Mouse (Mus musculus): ENCODE data around the gene Sertad3. TPM values are rescaled to one million over a fixed set of nuclear protein-coding genes. Genes with fewer than 3 reads are reported as not detected.
"Not testable (repeated sequence)": the region's sequence is repeated elsewhere in the genome, so short reads cannot be mapped to it uniquely, and the experiment has no call there.

Sertad3 gene
- polyA plus RNA-seq, 1 experiment from 2014 or later: 12.5 TPM

GRCm38 (mm10) chr7:27494659-27495367 is 21.2 kb downstream of the Sertad3 start:
- H3K27me3 ChIP-seq (replicated peaks; ENCODE audit: control insufficient read depth, insufficient read depth, low read length); H3K36me3 ChIP-seq (ENCODE audit: control insufficient read depth, insufficient read depth, low read length); H3K4me3 ChIP-seq (ENCODE audit: low read depth, low read length); ATAC-seq; H3K9me3 ChIP-seq (replicated peaks; ENCODE audit: control insufficient read depth, low read length); H3K9ac ChIP-seq (ENCODE audit: low read length); DNase-seq (ENCODE audit: low spot score); H3K27ac ChIP-seq (ENCODE audit: low read depth, low read length); H3K4me2 ChIP-seq (ENCODE audit: low read length); H3K4me1 ChIP-seq (ENCODE audit: control insufficient read depth, insufficient read depth, low read length): not testable (repeated sequence)
- 80% methylated on average over 9 of the region's 9 CpGs for WGBS

GRCm38 (mm10) chr7:27499036-27499435 is 25.5 kb downstream of the Sertad3 start, which contains the start of gene Prx:
Gene Prx (plus strand): TSS chr7:27499324.
- H3K9ac ChIP-seq (ENCODE audit: low read length): no peak within 1 kb of the TSS
- H3K27me3 ChIP-seq (replicated peaks; ENCODE audit: control insufficient read depth, insufficient read depth, low read length): no peaks in the 10 kb centered on the region
- WGBS: 51% methylated on average over 3 of the region's 3 CpGs
- H3K27ac ChIP-seq (ENCODE audit: low read depth, low read length): no peak within 1 kb of the TSS
- DNase-seq (ENCODE audit: low spot score) (no peak), ATAC-seq (no peak)
- no peaks in the 10 kb centered on the region for H3K4me1 ChIP-seq (ENCODE audit: control insufficient read depth, insufficient read depth, low read length)
- no peak within 1 kb of the TSS for H3K4me3 ChIP-seq (ENCODE audit: low read depth, low read length)
- no peaks in the 10 kb centered on the region for H3K36me3 ChIP-seq (ENCODE audit: control insufficient read depth, insufficient read depth, low read length)
- no peak within 1 kb of the TSS for H3K4me2 ChIP-seq (ENCODE audit: low read length)
- no peaks in the 10 kb centered on the region for H3K9me3 ChIP-seq (replicated peaks; ENCODE audit: control insufficient read depth, low read length)

- Histone ChIP-seq H3K4me2 (ENCODE audit: low read length) (no peak overlapping the region), H3K27ac (ENCODE audit: low read depth, low read length) (no peak overlapping the region), H3K27me3 (replicated peaks; ENCODE audit: control insufficient read depth, insufficient read depth, low read length) (no peaks in the 10 kb centered on the region), H3K4me1 (ENCODE audit: control insufficient read depth, insufficient read depth, low read length) (no peaks in the 10 kb centered on the region), H3K9me3 (replicated peaks; ENCODE audit: control insufficient read depth, low read length) (no peaks in the 10 kb centered on the region), H3K9ac (ENCODE audit: low read length) (no peak overlapping the region), H3K4me3 (ENCODE audit: low read depth, low read length) (no peak overlapping the region), H3K36me3 (ENCODE audit: control insufficient read depth, insufficient read depth, low read length) (no peaks in the 10 kb centered on the region)
- DNase-seq (ENCODE audit: low spot score) (no peak), ATAC-seq (no peak)
- WGBS: 85% methylated on average over 4 of the region's 4 CpGs
These were observed 28.1 kb downstream of the Sertad3 start for GRCm38 (mm10) chr7:27501620-27502019.

GRCm38 (mm10) chr7:27506765-27507370 is 33.3 kb downstream of the Sertad3 start:
- no peak overlapping the region for H3K9ac ChIP-seq (ENCODE audit: low read length)

GRCm38 (mm10) chr7:27507711-27508647 is 34.4 kb downstream of the Sertad3 start:
- peak overlapping the region; percentile 92 for H3K27ac ChIP-seq (ENCODE audit: low read depth, low read length)
- under 1% methylated on average over 54 of the region's 54 CpGs for WGBS
- peak overlapping the region; percentile 47 for H3K4me3 ChIP-seq (ENCODE audit: low read depth, low read length)
- DNase-seq (ENCODE audit: low spot score): peak; percentile 96
- peak; percentile 93 for ATAC-seq
- H3K36me3 ChIP-seq (ENCODE audit: control insufficient read depth, insufficient read depth, low read length): no peaks in the 10 kb centered on the region
- H3K27me3 ChIP-seq (replicated peaks; ENCODE audit: control insufficient read depth, insufficient read depth, low read length): no peaks in the 10 kb centered on the region
- peak overlapping the region; percentile 63 for H3K4me2 ChIP-seq (ENCODE audit: low read length)
- peak overlapping the region; percentile 66 for H3K9ac ChIP-seq (ENCODE audit: low read length)
- H3K4me1 ChIP-seq (ENCODE audit: control insufficient read depth, insufficient read depth, low read length): peaks cover 5% of the 10 kb centered on the region; the same call in 1 of the 2 replicates
- no peaks in the 10 kb centered on the region for H3K9me3 ChIP-seq (replicated peaks; ENCODE audit: control insufficient read depth, low read length)

More at GRCm38 (mm10) chr7:27506765-27507370, 33.3 kb downstream of the Sertad3 start:
- peak overlapping the region; percentile 63 for H3K4me2 ChIP-seq (ENCODE audit: low read length)
- ATAC-seq (no peak), DNase-seq (ENCODE audit: low spot score) (no peak)
- H3K27ac ChIP-seq (ENCODE audit: low read depth, low read length): no peak overlapping the region
- H3K27me3 ChIP-seq (replicated peaks; ENCODE audit: control insufficient read depth, insufficient read depth, low read length): no peaks in the 10 kb centered on the region
- H3K4me1 ChIP-seq (ENCODE audit: control insufficient read depth, insufficient read depth, low read length): peaks cover 5% of the 10 kb centered on the region; the same call in 1 of the 2 replicates
- no peaks in the 10 kb centered on the region for H3K9me3 ChIP-seq (replicated peaks; ENCODE audit: control insufficient read depth, low read length)
- no peaks in the 10 kb centered on the region for H3K36me3 ChIP-seq (ENCODE audit: control insufficient read depth, insufficient read depth, low read length)
- no peak overlapping the region for H3K4me3 ChIP-seq (ENCODE audit: low read depth, low read length)
- 51% methylated on average over 9 of the region's 9 CpGs for WGBS

GRCm38 (mm10) chr7:27508648-27509005 is 35.1 kb downstream of the Sertad3 start:
- Histone ChIP-seq H3K36me3 (ENCODE audit: control insufficient read depth, insufficient read depth, low read length) (no peaks in the 10 kb centered on the region), H3K4me2 (ENCODE audit: low read length) (peak overlapping the region; percentile 63), H3K9me3 (replicated peaks; ENCODE audit: control insufficient read depth, low read length) (no peaks in the 10 kb centered on the region), H3K27me3 (replicated peaks; ENCODE audit: control insufficient read depth, insufficient read depth, low read length) (no peaks in the 10 kb centered on the region), H3K4me3 (ENCODE audit: low read depth, low read length) (peak overlapping the region; percentile 47; the same call in 1 of the 2 replicates), H3K27ac (ENCODE audit: low read depth, low read length) (peak overlapping the region; percentile 92; the same call in 1 of the 2 replicates), H3K9ac (ENCODE audit: low read length) (no peak overlapping the region), H3K4me1 (ENCODE audit: control insufficient read depth, insufficient read depth, low read length) (peaks cover 5% of the 10 kb centered on the region; the same call in 1 of the 2 replicates)
- ATAC-seq (peak; percentile 30), DNase-seq (ENCODE audit: low spot score) (peak; percentile 68)
- 25% methylated on average over 6 of the region's 6 CpGs for WGBS

GRCm38 (mm10) chr7:27510809-27511208 is 37.2 kb downstream of the Sertad3 start:
- Histone ChIP-seq H3K9ac (ENCODE audit: low read length) (no peak overlapping the region), H3K27me3 (replicated peaks; ENCODE audit: control insufficient read depth, insufficient read depth, low read length) (no peaks in the 10 kb centered on the region), H3K27ac (ENCODE audit: low read depth, low read length) (no peak overlapping the region), H3K4me1 (ENCODE audit: control insufficient read depth, insufficient read depth, low read length) (peaks cover 5% of the 10 kb centered on the region; the same call in 1 of the 2 replicates), H3K4me3 (ENCODE audit: low read depth, low read length) (no peak overlapping the region), H3K36me3 (ENCODE audit: control insufficient read depth, insufficient read depth, low read length) (no peaks in the 10 kb centered on the region), H3K4me2 (ENCODE audit: low read length) (no peak overlapping the region), H3K9me3 (replicated peaks; ENCODE audit: control insufficient read depth, low read length) (no peaks in the 10 kb centered on the region)
- WGBS: 87% methylated on average over 2 of the region's 2 CpGs
- DNase-seq (ENCODE audit: low spot score) (no peak), ATAC-seq (no peak)

- no peak for DNase-seq (ENCODE audit: low spot score)
These were observed 41.4 kb downstream of the Sertad3 start for GRCm38 (mm10) chr7:27514961-27515360.

More at GRCm38 (mm10) chr7:27514961-27515360, 41.4 kb downstream of the Sertad3 start:
- H3K4me3 ChIP-seq (ENCODE audit: low read depth, low read length): no peak overlapping the region
- H3K9me3 ChIP-seq (replicated peaks; ENCODE audit: control insufficient read depth, low read length): no peaks in the 10 kb centered on the region
- no peaks in the 10 kb centered on the region for H3K36me3 ChIP-seq (ENCODE audit: control insufficient read depth, insufficient read depth, low read length)
- H3K9ac ChIP-seq (ENCODE audit: low read length): no peak overlapping the region
- no peaks in the 10 kb centered on the region for H3K4me1 ChIP-seq (ENCODE audit: control insufficient read depth, insufficient read depth, low read length)
- H3K27me3 ChIP-seq (replicated peaks; ENCODE audit: control insufficient read depth, insufficient read depth, low read length): no peaks in the 10 kb centered on the region
- H3K4me2 ChIP-seq (ENCODE audit: low read length): no peak overlapping the region
- ATAC-seq: no peak
- H3K27ac ChIP-seq (ENCODE audit: low read depth, low read length): no peak overlapping the region
- WGBS: 75% methylated on average over 9 of the region's 9 CpGs
